Mouse (Mus musculus): Measurements from ENCODE around the gene Arl16.
A peak's percentile ranks its signal among the peaks of the same experiment; 100 is the strongest.

Arl16 gene

GRCm38 (mm10) chr11:120491317-120492023 lies 24.1 kb upstream of the Arl16 start, which contains the start of gene Slc25a10:
Gene Slc25a10, plus strand, starts transcription at chr11:120491840.
- peak; percentile 73 for DNase-seq (ENCODE audit: low spot score)

GRCm38 (mm10) chr11:120490291-120491046 lies 23.1 kb upstream of the Arl16 start:
- no peak for DNase-seq (ENCODE audit: low spot score)

- DNase-seq (ENCODE audit: low spot score): no peak
Observed at GRCm38 (mm10) chr11:120489054-120489761, 21.8 kb upstream of the Arl16 start.

- no peak for DNase-seq (ENCODE audit: low spot score)
Observed at GRCm38 (mm10) chr11:120488516-120488915, 21.1 kb upstream of the Arl16 start.

GRCm38 (mm10) chr11:120485251-120485650 lies 17.8 kb upstream of the Arl16 start:
- no peak for DNase-seq (ENCODE audit: low spot score)

GRCm38 (mm10) chr11:120484265-120484981 lies 17.0 kb upstream of the Arl16 start, which contains the start of gene Mrpl12:
Gene Mrpl12, plus strand, starts transcription at chr11:120484613.
- peak; percentile 85 for DNase-seq (ENCODE audit: low spot score)

GRCm38 (mm10) chr11:120483448-120483934 lies 16.1 kb upstream of the Arl16 start:
- no peak for DNase-seq (ENCODE audit: low spot score)

- no peak for DNase-seq (ENCODE audit: low spot score)
Observed at GRCm38 (mm10) chr11:120472052-120472451, 4.6 kb upstream of the Arl16 start.

GRCm38 (mm10) chr11:120467736-120468092 lies 307 bp upstream of the Arl16 start:
- no peak for DNase-seq (ENCODE audit: low spot score)

- DNase-seq (ENCODE audit: low spot score): no peak
Observed at GRCm38 (mm10) chr11:120465521-120465920, 1.9 kb downstream of the Arl16 start.

GRCm38 (mm10) chr11:120464365-120464764 lies 3.0 kb downstream of the Arl16 start:
- DNase-seq (ENCODE audit: low spot score): no peak

- DNase-seq (ENCODE audit: low spot score): no peak
Observed at GRCm38 (mm10) chr11:120463536-120463935, 3.9 kb downstream of the Arl16 start.

GRCm38 (mm10) chr11:120458847-120459597 lies 8.4 kb downstream of the Arl16 start:
- DNase-seq (ENCODE audit: low spot score): no peak

- peak; percentile 64 for DNase-seq (ENCODE audit: low spot score)
Observed at GRCm38 (mm10) chr11:120457772-120458751, 9.3 kb downstream of the Arl16 start, which contains the start of the genes Oxld1 and Ccdc137. Gene Oxld1, minus strand, starts transcription at chr11:120458068. Gene Ccdc137, plus strand, starts transcription at chr11:120458115.

- no peak for DNase-seq (ENCODE audit: low spot score)
Observed at GRCm38 (mm10) chr11:120457370-120457769, 10.0 kb downstream of the Arl16 start.

GRCm38 (mm10) chr11:120455413-120455812 lies 12.0 kb downstream of the Arl16 start:
- DNase-seq (ENCODE audit: low spot score): no peak

GRCm38 (mm10) chr11:120454965-120455364 lies 12.4 kb downstream of the Arl16 start:
- no peak for DNase-seq (ENCODE audit: low spot score)

- no peak for DNase-seq (ENCODE audit: low spot score)
Observed at GRCm38 (mm10) chr11:120453306-120453705, 14.1 kb downstream of the Arl16 start, which contains the start of gene Pde6g. Gene Pde6g, minus strand, starts transcription at chr11:120453500.

GRCm38 (mm10) chr11:120452246-120452645 lies 15.2 kb downstream of the Arl16 start:
- DNase-seq (ENCODE audit: low spot score): no peak

GRCm38 (mm10) chr11:120447179-120447578 lies 20.2 kb downstream of the Arl16 start:
- DNase-seq (ENCODE audit: low spot score): no peak

Measured in ovary, postnatal 10 days (tissue).